Mouse (Mus musculus): Measurements from ENCODE around the gene Mast4. TPM values are rescaled to one million over a fixed set of nuclear protein-coding genes. Genes with fewer than 3 reads are reported as not detected.
A peak's percentile ranks its signal among the peaks of the same experiment; 100 is the strongest.

Mast4 gene
- total RNA-seq, 4 experiments from 2014 or later = 50.1 to 60.0 (median 54.7) TPM

DNA sequence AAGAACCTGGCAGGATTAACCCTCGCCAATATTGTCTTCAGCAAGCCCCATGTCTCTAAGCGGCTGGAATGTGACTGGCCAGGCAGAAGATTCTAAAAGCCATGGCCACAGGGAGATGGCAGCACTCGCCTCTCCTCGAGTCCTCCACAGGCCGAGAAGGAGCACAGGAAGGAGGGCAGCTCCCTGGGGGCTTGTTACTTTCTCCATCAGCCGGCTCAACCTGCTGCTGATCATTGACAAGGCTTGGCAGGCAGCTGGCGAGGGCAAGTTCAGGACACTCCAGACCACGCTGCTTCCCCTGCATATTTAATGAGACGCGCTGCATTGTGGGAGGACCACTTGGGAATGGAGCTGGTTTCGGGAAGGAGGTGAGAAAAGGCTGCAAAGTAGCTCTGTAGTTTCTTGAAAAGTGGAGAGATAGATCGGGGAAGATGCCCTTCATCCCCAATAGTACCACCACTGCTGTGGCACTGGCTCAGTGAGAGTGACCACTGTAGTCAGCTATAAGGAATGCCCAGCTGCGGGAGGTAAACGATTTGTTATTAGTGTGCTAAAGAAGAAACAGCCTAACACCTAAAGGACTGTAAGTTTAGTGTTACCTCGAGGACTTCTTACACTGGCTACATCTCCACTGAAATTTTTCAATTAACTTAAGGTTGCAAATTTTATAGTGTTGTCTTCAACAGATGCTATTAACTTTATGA is 523.0 kb downstream of the Mast4 start:
- DNase-seq (ENCODE audit: low spot score in 2 of 2) = peak; percentile 13 to 29

- DNase-seq (ENCODE audit: low spot score in 2 of 2) = no peak
Measured at GRCm38 (mm10) chr13:102806652-102807051, 527.6 kb downstream of the Mast4 start.

GRCm38 (mm10) chr13:102805190-102805589 is 529.1 kb downstream of the Mast4 start:
- no peak for DNase-seq (ENCODE audit: low spot score in 2 of 2)

GRCm38 (mm10) chr13:102803206-102803605 is 531.1 kb downstream of the Mast4 start:
- no peak for DNase-seq (ENCODE audit: low spot score in 2 of 2)

DNA sequence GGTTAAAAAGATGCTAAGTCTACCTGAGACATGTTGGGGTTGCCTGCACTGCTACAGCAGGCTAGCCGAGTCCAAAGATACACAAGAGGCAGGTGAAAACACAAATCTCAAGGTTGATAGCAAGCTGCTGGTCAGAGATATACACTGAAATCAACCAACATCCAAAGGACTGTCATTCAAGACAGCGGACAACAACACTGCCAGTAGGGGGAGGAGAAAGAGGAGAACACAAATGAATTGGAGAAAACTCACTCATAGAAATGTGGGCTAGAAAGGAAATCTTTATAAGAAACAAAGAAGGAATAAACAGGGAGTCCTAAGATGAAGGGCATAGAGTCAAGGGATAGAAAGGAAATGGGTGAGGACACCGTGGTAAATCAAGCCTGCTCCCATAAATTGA is 542.1 kb downstream of the Mast4 start:
- DNase-seq (ENCODE audit: low spot score in 2 of 2) = no peak

DNA sequence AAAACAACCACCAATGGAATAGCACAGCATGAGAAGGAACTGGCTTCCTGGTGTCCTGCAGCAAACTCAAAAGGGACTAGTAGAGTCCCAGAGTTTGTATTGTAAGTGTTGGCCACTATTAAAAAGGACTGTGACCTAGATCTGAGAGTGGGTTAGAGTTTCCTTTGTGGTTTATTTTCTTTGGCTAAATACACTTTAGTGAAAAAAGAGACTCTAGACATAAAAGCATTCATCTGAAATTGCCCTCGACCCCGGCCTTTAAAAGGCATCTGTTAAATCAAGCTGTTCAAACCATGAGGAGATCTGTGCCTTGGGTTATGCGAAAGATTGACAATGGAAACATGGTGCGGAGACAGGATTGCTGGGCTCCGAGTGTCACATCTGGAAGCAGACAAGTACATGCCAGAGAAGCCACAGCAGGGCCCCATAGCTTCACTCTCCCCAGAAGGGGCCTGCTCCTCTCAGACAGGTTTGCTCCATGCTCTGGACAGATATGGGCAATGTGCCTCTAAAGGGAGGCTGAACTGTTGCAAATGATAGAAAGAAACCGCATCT is 543.6 kb downstream of the Mast4 start:
- no peak for DNase-seq (ENCODE audit: low spot score in 2 of 2)

DNA sequence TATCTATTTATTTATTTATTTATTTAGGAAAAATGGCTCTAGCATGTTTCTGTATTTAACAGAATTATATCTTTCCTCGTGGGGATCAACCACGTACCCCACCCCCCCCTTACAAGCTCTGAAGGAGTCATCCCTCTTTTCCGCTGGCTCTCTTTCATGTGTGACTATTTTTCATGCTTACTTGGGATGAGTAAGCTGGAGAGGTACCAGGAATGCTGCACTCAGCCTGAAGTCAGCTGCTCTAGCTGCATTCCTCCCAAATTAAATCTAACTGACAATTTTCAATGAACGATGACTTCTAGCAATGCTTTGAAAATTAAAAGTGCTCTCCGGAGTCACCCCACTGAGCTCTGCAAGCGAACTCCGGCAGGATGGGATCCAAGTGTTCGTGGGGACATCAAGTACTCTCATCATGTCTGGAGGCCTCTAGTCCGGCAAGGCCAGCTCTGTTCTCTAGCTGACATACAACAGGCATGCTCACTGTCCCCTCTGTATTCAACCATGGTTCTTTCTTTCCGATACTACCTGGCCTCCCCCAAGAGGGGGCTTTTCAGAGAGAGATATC is 547.5 kb downstream of the Mast4 start:
- no peak for DNase-seq (ENCODE audit: low spot score in 2 of 2)

DNA sequence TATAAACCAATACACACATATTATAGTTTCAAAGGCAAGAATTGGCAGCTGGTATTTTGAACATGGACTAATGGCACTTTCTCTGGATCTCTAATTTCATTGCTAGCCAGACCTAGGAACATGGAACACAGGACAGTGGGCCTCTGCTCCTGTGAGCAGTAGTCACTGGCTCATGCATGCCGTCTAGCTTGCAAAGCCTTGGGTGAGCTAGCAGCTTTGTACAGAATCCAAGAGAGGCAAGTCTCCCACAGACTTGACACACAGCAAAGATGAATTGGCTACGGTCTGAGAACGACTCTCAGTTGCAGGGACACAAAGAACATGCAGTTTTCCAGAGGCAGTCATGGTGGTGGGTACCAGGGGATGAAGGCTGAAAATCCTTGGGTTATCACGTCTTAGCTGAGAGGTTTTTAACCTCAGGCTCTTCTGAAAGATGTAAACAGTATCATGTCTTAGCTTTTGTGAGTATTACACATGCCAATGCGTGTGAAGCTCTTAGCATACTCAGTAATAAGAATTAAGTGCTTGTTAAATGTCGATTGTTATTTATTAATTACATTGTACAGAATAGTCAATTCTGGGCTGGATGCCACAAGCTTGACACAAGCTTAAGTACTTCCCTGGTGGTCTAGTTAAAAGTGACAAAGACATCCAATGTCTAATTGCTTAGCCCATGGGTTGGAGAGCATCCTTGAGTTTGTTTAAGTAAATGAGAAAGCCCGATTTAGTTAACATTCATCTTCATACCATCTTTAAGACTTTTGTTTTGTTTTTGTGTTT is 550.6 kb downstream of the Mast4 start:
- DNase-seq (ENCODE audit: low spot score in 2 of 2) = no peak

- DNase-seq (ENCODE audit: low spot score in 2 of 2) = no peak
Measured at GRCm38 (mm10) chr13:102779275-102779674, 555.0 kb downstream of the Mast4 start.

GRCm38 (mm10) chr13:102778859-102779258 is 555.4 kb downstream of the Mast4 start:
- no peak for DNase-seq (ENCODE audit: low spot score in 2 of 2)

DNA sequence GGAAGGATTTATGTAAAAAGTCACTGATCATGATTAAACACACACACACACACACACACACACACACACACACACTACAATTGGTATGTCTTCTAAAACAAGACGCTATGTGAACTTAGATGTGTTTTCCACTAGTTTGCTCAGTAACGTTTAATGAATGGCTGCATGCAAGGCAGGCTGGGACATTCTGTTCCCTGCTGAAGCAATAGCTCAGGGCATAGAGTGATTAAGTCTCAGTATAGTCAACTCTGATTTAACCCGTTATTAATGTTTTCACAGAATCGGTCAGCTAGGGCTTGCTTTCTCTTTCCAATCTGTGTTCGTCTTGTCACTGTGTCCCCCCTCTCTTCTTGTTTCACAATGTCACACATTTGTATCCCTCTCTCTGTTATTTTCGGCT is 558.8 kb downstream of the Mast4 start:
- DNase-seq (ENCODE audit: low spot score in 2 of 2) = no peak

DNA sequence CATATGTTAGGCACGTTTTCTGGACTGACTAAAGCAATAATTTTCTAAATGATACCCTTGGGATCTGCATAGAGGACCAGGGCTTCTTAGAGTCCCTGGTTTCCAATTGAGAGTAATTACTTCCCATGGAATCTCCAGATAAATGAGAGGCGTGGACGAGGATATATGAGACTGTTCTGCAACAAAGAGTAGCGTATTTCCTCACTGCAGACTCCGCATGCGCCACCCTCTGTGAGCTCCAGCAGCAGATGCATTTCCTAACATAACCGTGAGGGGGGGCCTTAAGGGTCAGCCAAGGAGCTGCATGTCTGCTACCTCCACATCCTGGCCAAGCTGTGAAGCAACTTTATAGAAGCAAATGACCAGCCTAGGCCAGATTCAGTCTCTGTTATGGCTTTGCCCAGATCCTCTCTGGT is 559.5 kb downstream of the Mast4 start:
- no peak for DNase-seq (ENCODE audit: low spot score in 2 of 2)

DNA sequence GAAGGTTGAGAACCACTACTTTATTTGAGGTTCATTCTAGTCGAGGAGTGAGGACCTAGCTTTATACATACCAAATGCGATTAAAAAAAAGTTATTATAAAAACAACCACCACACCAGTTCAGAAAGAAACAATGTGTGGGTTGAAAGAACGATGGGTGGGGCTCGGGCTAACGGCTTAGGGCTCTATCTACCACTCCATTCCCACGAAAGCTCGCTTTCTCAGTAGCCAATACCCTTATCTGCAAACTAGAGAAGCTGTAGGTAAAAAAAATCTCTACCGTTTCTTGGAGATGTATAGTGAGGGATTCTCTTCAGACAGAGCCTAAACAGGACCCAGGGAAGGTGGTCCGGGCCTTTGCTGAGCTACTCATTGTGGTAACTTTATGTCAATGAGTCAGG is 561.1 kb downstream of the Mast4 start:
- DNase-seq (ENCODE audit: low spot score in 2 of 2) = no peak

- DNase-seq (ENCODE audit: low spot score in 2 of 2) = no peak
Measured at GRCm38 (mm10) chr13:102770194-102770593, 564.1 kb downstream of the Mast4 start.

DNA sequence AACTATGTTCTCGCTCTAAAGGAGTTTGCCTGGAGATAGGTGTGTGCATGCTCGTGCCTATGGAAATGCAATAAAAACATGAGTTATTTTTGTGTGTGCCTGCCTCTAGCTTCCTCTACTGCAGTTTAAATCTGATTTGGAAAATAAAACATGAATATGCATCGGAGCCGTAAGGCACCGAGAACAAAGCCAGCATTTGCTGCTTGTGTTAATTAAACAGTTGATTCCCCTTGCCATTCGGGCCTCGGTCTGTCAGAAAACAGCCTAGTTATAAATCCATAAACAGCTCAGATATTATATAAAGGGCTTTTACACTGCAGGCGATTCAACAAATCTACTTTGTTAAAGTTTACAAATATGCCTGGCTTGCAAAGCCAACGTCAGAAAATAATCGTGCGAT is 565.8 kb downstream of the Mast4 start:
- no peak for DNase-seq (ENCODE audit: low spot score in 2 of 2)

DNA sequence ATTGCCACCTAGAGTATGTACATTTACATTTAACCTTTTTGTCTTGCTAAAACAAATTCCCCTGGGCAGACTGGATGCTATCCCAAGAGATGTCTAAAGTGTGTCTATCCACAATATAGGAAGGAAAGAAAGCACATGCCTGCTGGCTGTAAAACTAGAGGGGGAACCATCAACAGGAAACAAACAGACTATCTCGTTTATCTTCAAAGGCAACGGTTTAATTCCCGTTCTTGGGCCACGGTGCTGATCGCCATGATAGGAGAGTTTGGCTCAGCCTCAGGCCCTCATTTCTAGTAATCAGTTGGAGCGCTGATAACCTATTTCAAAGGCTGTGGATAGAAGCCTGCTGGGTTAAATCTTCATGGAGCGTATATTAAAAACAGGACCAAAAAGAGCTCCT is 567.2 kb downstream of the Mast4 start:
- DNase-seq (ENCODE audit: low spot score in 2 of 2) = no peak

GRCm38 (mm10) chr13:102765216-102765615 is 569.1 kb downstream of the Mast4 start:
- DNase-seq (ENCODE audit: low spot score in 2 of 2) = no peak

DNA sequence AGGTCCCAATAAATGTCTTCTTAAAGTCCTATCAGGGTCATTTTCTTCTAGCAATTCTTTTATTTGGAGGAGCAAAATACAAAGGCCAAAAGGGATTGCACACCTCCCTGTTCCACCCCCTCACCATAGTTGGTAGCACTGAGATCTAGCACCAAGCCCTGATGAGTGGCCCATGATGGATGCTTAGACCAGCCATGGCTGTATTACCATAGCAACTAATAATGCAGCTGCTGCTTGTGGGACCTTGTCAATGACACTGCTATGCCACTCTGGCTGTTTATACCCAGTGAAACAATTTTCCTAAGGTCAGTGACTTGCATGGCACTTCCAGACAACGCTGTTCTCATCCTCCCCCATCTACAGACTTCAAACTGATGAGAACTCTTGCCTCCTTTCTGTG is 570.1 kb downstream of the Mast4 start:
- DNase-seq (ENCODE audit: low spot score in 2 of 2) = no peak

- no peak for DNase-seq (ENCODE audit: low spot score in 2 of 2)
Measured at GRCm38 (mm10) chr13:102762203-102762602, 572.1 kb downstream of the Mast4 start.

GRCm38 (mm10) chr13:102761410-102761809 is 572.9 kb downstream of the Mast4 start:
- DNase-seq (ENCODE audit: low spot score in 2 of 2) = no peak

DNA sequence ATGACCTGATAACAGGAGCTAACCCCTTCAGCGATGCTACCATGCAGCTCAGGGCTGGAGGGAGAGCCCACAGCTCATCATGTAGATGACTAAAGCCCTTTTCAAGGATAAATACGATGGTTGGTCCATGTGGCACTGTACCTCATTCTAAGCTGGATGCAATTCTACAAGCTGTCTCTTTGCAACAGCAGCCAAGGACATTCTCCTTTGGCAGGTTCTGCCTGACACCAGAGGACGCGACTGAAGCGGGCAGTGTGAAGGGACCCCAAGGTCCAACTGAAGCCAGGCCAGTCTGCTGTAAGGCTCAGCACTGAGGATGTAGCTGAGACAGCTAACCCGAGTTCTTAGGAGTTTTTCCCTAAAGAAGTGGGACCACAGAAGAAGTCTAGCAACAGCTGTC is 576.3 kb downstream of the Mast4 start:
- no peak for DNase-seq (ENCODE audit: low spot score in 2 of 2)

- DNase-seq (ENCODE audit: low spot score in 2 of 2) = no peak
Measured at GRCm38 (mm10) chr13:102756071-102756470, 578.2 kb downstream of the Mast4 start.

Data from left cerebral cortex, adult 8-10 months (tissue).